Mouse (Mus musculus) forelimb bud, embryonic 11.5 days (tissue): ENCODE measurements around the gene Myo19.
"Not testable (repeated sequence)": the region's sequence is repeated elsewhere in the genome, so short reads cannot be mapped to it uniquely, and the experiment has no call there.

Experiments used
- DNase-seq: peaks from one replicate; pipeline ENCODE4 v3.0.0-alpha.2; 2012; ENCODE audit warnings: low read depth, low spot score

Myo19 gene

DNA sequence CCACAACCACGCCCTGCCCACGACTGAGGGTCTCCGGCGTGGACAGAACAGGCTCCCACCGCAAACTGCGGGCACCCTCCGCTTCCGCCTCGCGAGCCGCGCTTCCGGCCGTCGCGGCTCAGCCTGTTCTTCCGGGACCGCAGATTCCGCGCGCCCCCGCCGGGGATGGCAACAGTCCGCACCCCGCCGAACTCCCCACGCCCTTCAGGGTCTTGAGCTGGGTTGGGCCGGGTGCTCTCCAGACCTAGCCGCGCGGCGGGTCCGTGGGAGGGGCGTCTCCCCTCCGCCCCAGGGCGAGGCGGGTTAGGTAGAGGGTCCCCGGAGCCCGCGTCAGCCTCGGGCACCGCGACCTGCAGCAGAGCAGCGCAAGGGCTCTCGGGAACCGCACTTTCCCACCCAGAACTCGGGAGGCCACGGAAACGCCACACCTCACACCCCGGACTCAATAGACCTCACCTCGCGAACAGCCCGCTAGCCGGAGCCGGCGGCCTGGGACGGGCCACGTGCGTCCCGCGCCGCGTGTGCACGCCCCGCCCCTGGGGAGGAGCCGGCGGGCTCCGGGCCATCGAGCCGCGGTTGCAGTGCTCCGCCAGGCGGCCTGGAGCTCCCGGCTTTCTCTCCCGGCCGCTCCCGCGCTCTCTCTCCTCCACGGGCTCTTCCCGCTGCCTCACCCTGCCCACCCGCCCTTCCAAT lies at the start of gene Myo19, which contains the start of gene Pigw:
Gene Myo19 (plus strand): TSS at position 377 of the 693 bp plus-strand sequence.
Gene Pigw (minus strand): TSS at position 514 of the 693 bp plus-strand sequence.
- peak; percentile 72 for DNase-seq

DNA sequence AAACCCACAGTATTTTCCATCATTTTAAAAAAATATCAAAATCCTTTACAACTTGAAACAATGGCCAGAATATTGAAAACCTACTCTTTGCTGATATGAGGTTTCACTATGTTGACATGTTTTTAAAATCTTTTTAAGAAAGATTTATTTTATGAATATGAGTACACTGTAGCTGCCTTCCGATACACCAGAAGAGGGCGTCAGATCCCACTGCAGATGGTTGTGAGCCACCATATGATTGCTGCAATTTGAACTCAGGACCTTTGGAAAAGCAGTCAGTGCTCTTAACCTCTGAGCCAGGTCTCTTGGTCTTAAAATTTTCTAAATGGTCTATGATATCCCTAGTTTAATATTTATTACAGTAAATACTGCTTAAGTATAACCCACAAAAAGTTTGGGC lies 40.6 kb upstream of the Myo19 start:
- DNase-seq = no peak

DNA sequence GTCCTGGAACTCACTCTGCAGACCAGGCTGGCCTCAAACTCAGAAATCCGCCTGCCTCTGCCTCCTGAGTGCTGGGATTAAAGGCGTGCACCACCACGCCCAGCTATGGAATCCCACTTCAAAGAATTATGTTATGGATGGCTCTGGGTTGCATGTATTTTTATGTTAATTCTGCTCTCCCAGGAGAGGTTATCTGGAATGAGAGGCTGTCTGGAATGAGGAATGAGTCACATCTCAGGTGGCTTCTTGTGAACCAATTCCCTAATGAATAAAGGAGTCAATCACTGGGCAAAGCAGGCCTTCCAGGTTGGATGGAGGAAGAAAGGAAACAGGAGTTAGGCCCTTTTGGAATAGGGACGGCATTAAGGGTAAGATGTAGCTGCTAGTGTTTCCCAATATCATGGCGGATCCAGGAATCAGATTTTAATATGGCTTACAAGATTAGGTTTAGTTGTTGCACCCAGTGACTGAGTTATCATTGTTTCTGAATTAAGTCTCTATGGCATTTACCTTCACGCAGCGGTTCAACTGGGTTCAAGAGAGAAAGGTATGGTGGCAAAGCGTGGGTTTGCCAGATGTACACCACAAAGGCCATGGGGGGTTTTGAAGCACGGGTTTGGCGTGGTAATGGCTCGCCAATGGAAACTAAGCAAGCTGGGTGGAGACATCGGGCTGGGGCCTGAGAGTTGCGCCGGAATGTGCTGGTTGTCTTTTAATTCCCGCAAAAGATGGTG lies 33.0 kb upstream of the Myo19 start:
- DNase-seq = no peak

DNA sequence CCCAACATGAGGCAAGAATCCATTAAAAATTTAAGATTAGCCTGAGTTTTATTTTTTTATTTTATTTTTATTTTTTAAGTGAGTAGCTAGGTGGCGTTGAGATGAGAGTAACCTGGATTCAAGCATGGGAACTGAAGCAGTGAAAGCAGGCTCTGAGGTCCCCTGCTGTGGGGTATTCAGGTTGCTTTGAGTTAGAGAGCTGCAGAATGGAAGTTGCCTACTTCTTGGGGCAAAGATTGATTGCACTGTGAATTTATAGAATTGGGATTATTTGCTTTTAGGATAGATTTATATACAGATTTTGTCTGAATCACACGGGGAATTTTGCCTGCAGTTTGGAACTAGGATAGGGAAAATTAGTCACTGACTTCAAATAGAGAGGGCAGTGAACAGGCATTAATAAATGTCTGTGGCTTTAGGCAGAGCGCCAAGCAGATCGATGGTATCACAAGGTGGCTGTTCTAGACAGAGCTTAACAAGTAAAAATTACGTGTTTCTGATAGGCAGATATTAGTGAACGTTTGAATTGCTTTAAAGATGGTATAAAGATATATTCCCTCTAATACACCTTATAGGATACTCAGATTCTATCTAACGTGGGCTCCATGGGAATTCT lies 32.4 kb upstream of the Myo19 start:
- DNase-seq = no peak

DNA sequence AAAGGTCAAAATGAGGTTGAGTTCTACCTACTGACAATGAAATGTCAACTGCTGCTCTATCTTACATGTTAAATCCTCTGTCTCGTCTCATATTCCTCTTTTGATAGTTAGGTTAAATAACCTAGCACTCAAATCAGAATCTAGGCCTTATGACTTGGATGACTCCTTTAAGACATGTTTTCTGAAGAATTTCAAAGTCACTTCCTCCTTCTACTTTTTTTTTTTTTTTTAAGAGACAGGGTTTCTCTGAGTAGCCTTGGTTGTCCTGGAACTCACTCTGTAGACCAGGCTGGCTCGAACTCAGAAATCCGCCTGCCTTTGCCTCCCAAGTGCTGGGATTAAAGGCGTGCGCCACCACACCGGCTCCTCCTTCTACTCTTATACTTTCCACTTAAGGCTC lies 24.7 kb upstream of the Myo19 start:
- no peak for DNase-seq

DNA sequence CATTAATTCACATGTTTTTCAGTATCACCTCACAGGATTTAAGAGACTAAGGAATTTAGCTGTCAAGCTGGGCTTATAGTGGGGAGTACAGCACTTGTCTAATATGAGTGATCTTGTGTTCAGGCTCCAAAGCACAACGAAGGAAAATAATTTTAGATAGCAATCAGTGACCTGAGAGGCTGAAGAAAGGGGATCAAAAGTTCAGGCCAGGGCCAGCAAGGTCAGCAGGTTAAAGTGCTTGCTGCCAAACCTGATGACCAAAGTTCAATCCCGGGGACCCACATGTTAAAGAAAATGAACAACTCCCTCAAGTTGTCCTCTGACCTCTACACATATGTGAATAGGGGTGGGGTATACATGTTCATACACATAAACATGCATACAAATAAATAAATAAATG lies 14.7 kb upstream of the Myo19 start:
- no peak for DNase-seq

DNA sequence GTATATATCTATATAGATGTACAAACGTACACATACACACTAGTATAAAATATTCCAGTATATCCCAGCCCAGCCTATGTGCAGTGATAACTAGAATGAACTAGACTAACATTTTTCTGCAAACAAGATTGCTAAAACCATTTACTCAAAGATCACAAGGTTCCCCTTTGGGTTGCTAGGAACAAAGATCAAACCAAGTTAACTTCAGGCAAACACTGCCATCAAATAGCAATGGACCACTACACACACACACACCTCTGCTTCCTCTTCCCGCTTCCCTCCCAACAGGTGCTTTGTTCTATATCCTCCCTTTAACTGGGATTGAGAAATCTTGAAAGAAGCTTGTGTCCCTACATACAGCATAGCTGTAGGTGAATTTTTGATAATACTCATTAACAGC lies 12.4 kb upstream of the Myo19 start:
- no peak for DNase-seq

DNA sequence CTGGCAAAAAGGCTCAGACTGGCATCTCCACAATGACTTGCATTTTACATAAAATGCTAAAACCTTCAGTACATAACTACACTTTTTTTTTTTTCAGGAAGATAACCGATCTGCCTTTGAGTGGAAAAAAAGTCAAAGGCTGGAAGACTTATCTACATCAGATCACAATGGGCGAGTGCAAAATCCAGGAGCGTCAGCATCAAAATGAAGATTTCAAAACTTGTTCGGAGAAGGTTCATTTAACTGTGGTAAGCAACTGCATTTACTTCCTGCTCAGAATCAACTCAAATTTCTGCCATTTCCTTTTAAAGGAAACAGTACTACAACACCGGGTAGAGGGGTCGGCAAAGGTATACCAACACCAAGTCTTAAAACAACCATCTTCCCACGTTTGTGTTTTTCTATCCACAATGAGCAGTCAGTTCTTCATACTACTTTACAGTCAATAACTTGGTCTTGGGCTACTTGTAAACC lies 11.1 kb upstream of the Myo19 start:
- no peak for DNase-seq

DNA sequence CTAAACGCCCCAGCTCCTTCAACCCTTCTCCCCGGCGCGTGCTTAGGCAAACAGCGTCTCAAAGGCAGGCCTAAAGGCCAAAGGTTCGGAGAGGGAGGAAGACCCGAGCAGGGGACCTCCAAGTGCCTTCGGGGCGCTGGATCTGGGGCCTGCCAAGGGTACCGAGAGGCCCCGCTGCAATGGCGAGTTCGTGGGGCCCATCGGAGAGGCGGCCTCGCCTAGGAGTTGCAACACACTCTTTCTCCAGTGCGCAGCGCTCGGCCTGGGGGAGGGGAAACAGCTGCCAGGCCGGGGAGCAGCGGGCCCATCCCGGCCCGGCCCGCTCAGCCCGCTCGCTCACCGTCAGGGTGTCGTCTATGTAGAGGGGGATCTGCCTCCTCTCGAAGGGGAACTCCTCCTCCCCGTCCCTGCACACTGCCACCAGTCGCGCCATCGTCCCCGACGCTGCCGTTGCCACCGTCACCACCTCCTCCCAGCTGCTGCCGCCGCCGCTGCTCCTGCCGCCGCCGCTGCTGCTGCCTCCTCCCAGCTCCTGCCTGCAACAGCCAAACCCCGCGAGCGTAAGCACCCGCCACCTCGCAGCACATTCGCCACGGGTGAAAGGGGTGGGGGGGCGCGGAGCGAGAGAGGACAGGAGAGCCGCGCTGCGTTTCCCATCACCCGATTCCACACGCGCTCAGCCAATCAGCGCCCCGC lies 10.3 kb upstream of the Myo19 start:
- peak; percentile 95 for DNase-seq

DNA sequence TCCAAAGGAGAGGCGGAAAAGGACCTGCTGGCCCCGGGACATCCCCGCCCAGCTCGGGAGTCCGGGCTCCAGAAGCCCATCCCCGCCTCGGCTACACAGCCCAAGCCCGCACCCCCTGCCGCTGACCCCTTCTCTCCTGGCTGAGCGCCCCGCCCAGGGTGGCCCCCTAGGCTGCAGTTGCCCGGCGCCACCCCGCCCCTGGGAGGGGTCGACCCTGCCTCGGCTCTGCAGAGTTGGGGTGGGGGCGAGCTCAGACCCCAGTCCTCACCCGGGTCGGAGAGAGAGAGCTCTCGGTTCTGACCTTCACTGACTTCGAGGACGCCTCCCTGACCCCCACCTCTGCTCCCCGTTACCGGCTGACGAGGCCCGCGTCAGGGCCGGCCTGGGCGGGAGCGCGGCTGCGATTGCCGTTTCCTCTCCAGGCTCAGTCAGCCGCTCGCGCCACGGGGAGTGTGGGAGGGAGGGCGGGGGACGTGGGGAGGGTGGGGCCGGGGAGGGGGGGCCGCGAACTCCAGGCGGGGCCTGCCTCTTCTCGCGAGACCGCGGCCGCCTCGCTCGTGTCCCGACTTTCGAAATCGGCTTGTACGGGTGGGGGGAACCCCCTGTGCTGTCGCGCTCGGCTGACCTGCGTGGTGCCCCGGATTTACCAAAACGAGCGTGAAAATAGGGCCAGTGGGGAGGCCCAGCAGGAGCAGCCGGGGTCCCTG lies 9.5 kb upstream of the Myo19 start, which contains the start of gene Ggnbp2:
Gene Ggnbp2 (minus strand): TSS at position 481 of the 707 bp plus-strand sequence.
- DNase-seq = peak; percentile 89

DNA sequence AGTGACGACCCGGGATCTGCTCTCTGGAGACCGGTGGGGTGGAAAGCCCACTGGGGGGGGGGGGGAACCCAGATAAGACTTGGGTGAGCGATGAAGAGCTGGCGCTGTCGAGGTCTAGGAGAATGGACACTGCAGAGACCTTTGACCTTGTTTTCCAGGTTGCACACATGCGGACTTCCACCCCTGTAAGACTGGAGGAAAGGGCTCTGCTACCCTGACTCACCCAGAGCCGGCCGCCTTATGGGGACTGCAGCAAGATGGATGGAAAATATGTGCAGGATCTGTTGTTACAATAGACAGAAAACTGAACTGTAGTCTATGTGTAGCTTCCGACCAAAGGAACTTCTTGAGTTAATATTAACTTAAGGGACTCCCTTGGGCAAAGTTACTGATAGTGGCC lies 8.9 kb upstream of the Myo19 start:
- peak; percentile 23 for DNase-seq

DNA sequence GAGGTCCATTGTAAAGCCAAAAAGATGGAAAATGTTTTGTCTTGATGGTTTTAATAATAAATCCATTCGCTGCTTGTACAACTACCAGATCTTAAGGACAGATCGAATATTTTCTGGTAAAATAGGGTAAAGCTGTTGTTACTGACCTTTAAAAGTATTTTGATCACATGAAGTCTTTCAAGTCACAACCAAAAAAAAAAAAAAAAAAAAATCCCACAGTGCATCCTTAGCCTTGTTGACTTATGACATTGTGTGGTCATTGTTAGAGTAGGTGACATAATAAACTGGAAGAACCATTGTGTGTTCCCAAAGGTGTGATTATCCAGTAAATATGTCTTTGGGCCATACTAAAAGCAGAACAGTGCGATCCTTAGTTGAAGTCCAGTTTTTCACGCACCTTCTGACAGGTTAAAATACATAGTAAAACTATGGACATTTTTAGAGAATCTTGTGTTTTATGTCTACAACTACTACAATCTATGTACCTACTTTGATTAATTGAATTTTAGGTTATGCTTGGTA lies 8.3 kb upstream of the Myo19 start:
- no peak for DNase-seq

DNA sequence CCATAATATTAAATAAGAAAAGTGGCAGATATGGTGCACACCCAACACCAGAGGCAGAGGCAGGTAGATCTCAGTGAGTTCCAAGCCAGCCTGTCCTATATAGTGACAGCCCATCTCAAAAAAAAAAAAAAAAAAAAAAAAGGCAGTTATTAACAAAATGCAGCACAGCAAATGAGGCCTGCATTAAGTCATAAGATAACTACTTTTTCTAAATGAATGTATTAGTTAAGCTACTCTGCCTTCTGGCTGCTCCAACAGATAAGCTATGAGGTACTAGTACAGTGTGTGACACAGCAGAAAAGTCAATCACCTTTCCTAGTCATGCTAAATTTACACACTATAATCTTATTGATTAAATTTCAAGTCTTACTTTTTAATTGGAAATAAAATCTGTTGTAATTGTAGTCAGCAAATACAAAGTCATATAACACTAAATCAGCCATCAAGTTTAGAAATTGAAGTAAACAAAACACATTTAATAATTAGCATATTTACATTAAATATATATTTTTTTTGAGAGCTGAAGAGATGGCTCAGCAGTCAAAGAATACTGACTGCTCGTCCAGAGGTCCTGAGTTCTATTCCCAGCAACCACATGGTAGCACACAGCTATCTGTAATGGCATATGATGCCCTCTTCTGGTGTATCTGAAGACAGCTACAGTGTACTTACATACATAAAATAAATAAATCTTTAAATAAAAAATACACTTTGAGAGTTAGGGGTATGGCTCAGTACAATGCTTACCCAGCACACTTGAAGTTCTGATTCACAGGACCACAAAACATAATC lies 6.7 kb upstream of the Myo19 start:
- no peak for DNase-seq

DNA sequence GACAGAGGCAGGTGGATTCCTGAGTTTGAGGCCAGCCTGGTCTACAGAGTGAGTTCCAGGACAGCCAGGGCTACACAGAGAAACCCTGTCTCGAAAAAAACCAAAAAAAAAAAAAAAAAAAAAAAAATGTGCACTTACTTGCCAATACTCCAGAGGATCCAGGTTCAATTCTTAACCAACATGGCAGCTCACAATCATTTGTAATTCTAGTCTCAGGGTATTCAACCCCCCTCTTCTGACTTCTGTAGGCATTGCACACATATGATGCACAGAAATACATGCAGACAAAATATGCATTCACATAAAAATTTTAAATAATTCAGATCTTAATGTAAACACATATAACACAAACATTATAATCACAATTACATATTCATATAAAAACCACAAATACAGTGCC lies 3.9 kb upstream of the Myo19 start:
- DNase-seq = not testable (repeated sequence)

DNA sequence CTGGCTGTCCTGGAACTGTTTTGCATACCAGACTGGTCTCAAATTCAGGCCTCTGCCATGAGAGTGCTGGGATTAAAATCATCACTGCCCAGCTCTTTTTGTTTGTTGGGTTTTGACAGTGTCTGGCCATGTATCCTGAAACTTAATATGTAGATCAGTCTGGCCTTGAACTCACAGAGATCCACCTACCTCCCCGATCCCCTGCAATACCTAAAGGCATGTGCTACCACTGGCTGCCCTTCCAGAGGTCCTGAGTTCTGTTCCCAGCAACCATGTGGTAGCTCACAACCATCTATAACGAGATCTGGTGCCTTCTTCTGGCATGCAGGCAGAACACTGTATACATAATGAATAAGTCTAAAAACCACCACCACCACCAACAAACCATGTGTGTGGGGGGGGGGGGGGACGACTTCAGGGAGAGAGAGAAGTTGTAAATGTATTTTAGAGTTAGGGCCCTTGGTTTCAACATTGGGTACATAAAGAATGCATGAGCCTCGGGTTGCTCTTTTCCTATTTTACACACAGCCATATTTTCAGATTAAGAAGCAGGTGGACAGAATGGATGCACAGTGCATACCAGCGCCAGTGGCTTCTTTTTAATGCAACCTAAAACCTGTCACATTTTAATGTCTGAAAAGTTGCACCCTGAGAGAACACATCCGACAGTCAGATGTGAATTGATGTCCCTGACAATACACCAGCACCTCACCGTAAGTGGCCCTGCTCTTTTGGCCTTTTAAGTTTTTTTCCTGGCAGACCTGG lies 759 bp upstream of the Myo19 start:
- no peak for DNase-seq

DNA sequence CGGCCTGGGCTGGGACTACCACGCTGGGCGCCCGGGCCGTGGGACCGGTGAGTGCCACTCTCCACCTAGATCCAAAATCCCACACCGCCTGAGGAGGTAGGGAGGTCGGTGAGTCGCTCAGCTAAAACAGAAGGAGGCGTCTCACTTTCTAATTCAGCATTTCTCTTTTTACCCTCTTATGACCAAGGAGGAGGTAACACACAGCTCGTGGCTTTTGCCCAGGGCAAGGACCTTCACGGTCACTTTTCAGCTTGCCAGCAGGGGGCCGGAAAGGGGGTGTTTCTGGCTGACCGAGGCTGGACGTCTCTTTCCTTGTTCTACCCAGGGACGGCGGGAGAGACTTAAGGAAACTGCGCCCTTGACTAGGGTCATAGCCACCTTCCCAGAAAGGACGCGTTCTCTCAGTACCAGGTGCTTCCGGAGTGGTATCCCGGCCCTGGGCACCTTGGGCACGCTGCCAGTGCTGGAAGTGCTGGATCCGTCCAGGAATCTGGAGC lies 565 bp downstream of the Myo19 start:
- DNase-seq = peak; percentile 45

DNA sequence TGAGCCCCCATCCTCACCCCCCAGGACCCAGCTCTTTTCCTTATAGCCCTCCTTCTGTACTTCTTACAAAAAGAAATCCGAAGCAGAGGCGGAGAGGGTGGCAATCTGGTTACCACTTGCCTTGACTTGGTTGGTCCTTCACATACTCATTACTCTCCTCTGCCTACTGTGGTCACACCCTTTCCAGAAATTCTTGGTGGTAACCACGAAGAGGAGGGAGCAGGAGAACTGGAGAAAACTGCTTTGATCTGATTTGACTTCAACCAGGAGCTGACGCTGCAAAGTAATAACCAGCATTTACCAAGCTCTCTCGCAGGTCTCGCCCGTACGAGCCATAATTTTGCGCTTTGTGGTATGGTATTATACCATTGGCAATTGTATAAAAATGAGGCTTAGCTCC lies 1.0 kb downstream of the Myo19 start:
- DNase-seq = no peak

DNA sequence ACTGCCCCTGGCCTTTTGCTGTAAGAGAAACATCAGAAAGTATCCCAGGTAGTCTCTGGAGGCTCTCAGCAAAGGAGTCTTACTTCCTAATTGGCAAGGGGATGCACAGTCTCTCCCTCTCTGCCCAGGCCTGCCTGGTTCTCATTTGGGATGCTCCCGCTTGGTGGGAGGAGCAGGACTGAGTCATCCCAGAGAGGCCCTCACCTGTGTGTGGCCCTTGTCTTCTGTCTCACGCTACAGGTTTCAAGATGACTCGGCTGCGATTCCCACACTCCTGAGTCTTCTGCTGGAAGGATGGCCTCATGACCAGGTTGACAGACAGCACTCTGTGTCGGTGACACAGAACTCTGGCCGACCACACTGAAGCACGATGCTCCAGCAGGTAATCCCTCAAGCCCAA lies 2.4 kb downstream of the Myo19 start:
- DNase-seq = no peak

DNA sequence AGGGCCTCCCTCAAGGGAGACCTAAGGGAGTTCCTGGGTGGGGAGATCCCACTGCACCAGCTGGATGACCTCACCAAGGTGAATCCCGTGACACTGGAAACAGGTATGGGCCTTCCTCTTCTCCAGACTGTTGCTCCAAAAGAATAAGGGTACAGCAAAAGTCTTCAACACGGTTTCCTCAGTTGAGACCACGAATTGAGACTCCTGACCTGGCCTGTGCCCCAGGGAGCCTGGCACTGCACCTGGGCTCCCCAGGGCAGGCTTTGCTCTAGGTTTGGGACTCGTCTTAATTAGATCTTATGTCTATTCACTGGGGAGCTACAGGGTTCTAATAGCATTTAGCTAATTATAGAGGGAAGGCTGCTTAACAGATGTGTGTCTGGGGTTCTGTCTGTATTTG lies 5.3 kb downstream of the Myo19 start:
- no peak for DNase-seq
